Mouse (Mus musculus): ENCODE data around the gene Notch3.

- no peak for TF ChIP-seq POLR2A (IDR thresholded peaks at IDR 0.05; ENCODE audit: borderline replicate concordance, control insufficient read depth, low read depth, low read length)
- TF ChIP-seq CTCF (IDR thresholded peaks at IDR 0.05; ENCODE audit: control insufficient read depth, insufficient read depth, low read length) = no peak
These were observed 69.0 kb downstream of the Notch3 start for GRCm38 (mm10) chr17:32097676-32098075.
